Mouse (Mus musculus) neural tube, embryonic 10.5 days (tissue): ENCODE results near the gene Krtdap.

Experiments
- DNase-seq: peaks from one replicate; pipeline ENCODE4 v3.0.0-alpha.2; 2017; ENCODE audit warnings: low spot score; ENCODE audit errors: extremely low spot score

Krtdap gene

DNA sequence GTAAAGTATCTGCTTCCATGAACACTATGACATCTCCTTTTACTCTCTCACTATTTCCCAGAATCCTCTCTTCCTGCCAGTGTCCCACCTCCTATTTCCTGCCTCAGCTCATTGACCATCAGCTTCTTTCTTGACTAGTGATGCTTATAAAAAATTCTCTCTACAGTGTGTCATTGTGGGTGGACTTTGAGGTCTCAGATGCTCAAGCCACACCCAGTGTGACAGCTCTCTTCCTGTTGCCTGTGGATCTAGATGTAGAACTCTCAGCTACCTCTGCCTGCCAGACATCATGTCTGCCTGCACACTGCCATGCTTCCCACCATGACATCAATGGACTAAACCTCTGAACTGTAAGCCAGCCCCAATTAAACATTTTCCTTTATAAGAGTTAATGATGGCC, 49.6 kb downstream of the Krtdap start:
- no peak for DNase-seq

DNA sequence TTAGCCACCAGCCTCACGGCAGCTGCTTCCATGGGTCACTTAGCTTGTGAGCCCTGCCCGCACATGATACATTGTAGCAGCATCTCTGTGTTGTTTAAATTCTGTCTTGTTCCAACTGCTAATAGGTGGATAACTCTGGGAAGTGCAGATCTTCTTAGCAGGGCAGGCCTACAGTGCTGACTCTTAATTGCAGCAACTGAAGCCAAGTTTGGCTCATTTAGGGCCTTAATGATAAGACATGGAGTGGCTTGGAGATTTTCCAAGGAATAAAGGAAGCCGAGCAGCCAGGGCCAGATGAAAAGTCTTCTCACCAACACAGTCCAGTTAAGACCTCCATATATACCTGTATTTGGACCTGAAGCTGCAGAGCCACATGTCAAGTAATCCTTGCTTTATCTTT, 52.6 kb downstream of the Krtdap start:
- no peak for DNase-seq
